Mouse (Mus musculus) thymus, adult 2 months (tissue): ENCODE data around the gene Clec4a2. TPM values are rescaled to one million over a fixed set of nuclear protein-coding genes. Genes with fewer than 3 reads are reported as not detected.
"Not testable (repeated sequence)": the region's sequence is repeated elsewhere in the genome, so short reads cannot be mapped to it uniquely, and the experiment has no call there.

Experiments
- DNase-seq: peaks from one replicate; pipeline ENCODE4 v3.0.0; 2021
- H3K27ac ChIP-seq: fragments of 200-500 bp; 2 replicates; pipeline ENCODE4 v1.5.1; 2012; ENCODE audit warnings: low read length, control low read depth; ENCODE audit not compliant: control insufficient read depth, insufficient read depth
- H3K27me3 ChIP-seq: fragments of 200-500 bp; 2 replicates; pipeline ENCODE4 v1.6.1; 2012; ENCODE audit warnings: mild to moderate bottlenecking, low read length, moderate library complexity, mixed read lengths; ENCODE audit not compliant: control insufficient read depth, insufficient read depth
- H3K36me3 ChIP-seq: fragments of 200-500 bp; 2 replicates; pipeline ENCODE4 v1.6.1; 2012; ENCODE audit warnings: mild to moderate bottlenecking, low read length, moderate library complexity; ENCODE audit not compliant: control insufficient read depth, insufficient read depth
- H3K4me1 ChIP-seq: fragments of 200-500 bp; replicated peaks from 2 replicates; pipeline ENCODE4 v1.6.1; 2012; ENCODE audit warnings: low read length; ENCODE audit not compliant: control insufficient read depth, insufficient read depth
- H3K4me3 ChIP-seq: fragments of 200-500 bp; 2 replicates; pipeline ENCODE4 v1.5.1; 2012; ENCODE audit warnings: mild to moderate bottlenecking, low read length, control low read depth, moderate library complexity; ENCODE audit not compliant: control insufficient read depth, insufficient read depth
- CTCF ChIP-seq: fragments of 200-500 bp; IDR thresholded peaks from 2 replicates; pipeline ENCODE4 v1.5.1; 2012; ENCODE audit warnings: mild to moderate bottlenecking, control low read depth, low read length, moderate library complexity, borderline replicate concordance; ENCODE audit not compliant: control insufficient read depth, poor library complexity, insufficient read depth; ENCODE audit errors: extremely low read depth
- POLR2A ChIP-seq: fragments of 200-500 bp; IDR thresholded peaks from 2 replicates; pipeline ENCODE4 v1.6.1; 2012; ENCODE audit warnings: mild to moderate bottlenecking, low read length, control low read depth, moderate library complexity; ENCODE audit not compliant: control insufficient read depth, poor library complexity, insufficient read depth; ENCODE audit errors: extremely low read depth
- WGBS: fragments of 180-500 bp; shearing (Covaris S2); methylation state at CpG from one replicate; pipeline ENCODE4 v1.1.7; 2018; 5-methylcytosine and 5-hydroxymethylcytosine counted together
- polyA plus RNA-seq: library from polyadenylated mRNA; depleted of rRNA; stranded (reverse); fragments of >200 nt; gene quantifications from 2 replicates; pipeline ENCODE4 v1.2.3, GENCODE M21; 2012; rRNA removed

Clec4a2 gene
- polyA plus RNA-seq, result 0.91 and 1.4 TPM in 2 replicates

DNA sequence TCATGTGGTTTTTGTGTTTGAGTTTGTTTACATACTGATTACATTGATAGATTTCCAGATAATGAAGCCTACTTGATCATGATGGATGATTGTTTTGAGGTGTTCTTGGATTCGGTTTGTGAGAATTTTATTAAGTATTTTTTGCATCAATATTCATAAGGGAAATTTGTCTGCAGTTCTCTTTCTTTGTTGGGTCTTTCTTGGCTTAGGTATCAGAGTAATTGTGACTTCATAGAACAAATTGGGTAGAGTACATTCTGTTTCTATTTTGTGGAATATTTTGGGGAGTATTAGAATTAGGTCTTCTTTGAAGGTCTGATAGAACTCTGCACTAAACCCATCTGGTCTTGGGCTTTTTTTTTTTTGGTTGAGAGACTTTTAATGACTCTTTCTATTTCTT, at the start of gene Clec4a2:
Gene Clec4a2 (plus strand): TSS at position 301 of the 400 bp plus-strand sequence.
- 88% methylated on average over 1 of the region's 1 CpGs for WGBS
- H3K4me1 ChIP-seq, H3K27ac ChIP-seq, H3K27me3 ChIP-seq, H3K4me3 ChIP-seq, H3K36me3 ChIP-seq, DNase-seq: not testable (repeated sequence)

DNA sequence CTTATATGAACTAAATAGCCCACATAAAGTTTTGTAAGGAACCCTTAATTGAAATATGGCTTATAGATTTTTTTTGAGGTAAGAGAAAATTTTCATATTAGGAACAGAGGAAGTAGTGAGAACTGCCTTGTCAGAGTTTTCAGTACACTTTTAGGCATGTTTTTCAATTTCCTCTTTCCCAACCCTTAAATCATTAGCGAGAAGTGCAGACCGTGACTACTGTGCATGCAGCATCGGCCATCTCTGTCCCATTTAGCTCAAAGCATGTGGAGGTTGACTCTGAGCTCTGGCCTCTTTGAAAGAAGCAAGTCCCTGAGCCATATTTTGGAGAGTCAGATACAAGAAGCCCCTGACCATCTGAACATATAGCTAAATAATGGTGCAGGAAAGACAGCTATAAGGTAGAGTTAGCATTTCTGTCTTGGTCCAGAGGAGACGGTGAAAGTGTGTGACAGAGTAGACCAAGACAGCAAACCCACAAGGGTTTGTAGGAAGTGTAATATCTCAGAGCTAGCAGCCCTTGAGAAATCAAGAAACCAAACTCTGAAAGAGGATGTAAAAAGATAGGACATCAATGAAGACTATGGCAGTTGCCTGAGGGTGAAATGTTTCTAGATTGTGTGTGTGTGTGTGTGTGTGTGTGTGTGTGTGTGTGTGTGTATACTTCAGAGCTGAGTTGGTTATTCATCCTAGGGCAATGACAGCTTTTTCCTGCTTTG, 10.9 kb upstream of the Clec4a2 start:
- H3K27ac ChIP-seq, result no peak overlapping the region
- WGBS, result 31% methylated on average over 4 of the region's 4 CpGs
- TF ChIP-seq POLR2A (no peak), CTCF (no peak)

DNA sequence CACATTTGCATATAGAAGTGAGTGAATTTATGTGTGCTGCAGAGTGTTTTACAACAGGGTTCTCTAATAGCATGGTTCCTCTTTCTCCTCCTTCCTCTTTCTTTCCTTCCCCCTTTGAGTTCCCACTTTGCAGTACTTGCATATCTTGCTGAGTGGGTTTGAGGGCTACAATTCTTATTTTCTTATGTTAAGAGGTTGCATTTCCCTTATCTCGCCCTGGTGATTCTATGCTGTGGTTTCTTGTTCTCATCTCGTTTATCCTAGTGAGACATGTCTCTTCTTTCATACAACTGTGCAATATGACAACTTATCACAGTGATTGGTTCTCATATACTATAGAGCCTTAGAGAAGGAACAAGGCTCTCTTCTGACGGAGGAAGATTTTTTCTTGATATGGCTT, 17.0 kb downstream of the Clec4a2 start:
- WGBS, result 14% methylated on average over 3 of the region's 3 CpGs
- H3K27me3 ChIP-seq, result no peaks in the 10 kb centered on the region
- no peak overlapping the region for H3K4me3 ChIP-seq
- DNase-seq, result no peak
- H3K4me1 ChIP-seq, result no peaks in the 10 kb centered on the region
- no peaks in the 10 kb centered on the region for H3K36me3 ChIP-seq
- TF ChIP-seq POLR2A (no peak), CTCF (no peak)
- no peak overlapping the region for H3K27ac ChIP-seq

More for the DNA sequence above, 10.9 kb upstream of the Clec4a2 start:
- Histone ChIP-seq H3K4me1 (no peaks in the 10 kb centered on the region), H3K4me3 (no peak overlapping the region), H3K36me3 (no peaks in the 10 kb centered on the region), H3K27me3 (no peaks in the 10 kb centered on the region)
- no peak for DNase-seq

DNA sequence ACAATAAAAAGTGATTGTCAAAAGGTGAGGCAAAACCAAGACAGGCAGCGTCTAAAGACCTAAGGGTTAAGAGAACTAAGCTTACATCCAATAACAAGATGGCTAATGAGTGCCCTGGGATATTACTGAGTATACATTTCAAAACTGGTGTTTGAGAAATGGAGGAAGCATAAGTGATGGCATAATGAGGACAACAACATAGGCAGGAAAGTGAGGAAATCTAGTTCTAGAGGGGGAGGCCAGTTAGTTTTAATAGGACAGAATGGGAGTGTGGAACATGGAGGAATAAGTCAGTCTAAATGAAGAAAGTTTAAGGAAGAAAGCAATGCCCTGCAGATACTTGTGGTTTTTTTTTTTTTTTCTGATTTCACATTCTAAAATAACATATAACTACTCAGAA, 20.9 kb downstream of the Clec4a2 start:
- DNase-seq, result no peak
- 83% methylated on average over 1 of the region's 1 CpGs for WGBS
- Histone ChIP-seq H3K27me3 (no peaks in the 10 kb centered on the region), H3K27ac (no peak overlapping the region), H3K4me1 (no peaks in the 10 kb centered on the region), H3K36me3 (no peaks in the 10 kb centered on the region), H3K4me3 (no peak overlapping the region)
- TF ChIP-seq CTCF (no peak), POLR2A (no peak)

DNA sequence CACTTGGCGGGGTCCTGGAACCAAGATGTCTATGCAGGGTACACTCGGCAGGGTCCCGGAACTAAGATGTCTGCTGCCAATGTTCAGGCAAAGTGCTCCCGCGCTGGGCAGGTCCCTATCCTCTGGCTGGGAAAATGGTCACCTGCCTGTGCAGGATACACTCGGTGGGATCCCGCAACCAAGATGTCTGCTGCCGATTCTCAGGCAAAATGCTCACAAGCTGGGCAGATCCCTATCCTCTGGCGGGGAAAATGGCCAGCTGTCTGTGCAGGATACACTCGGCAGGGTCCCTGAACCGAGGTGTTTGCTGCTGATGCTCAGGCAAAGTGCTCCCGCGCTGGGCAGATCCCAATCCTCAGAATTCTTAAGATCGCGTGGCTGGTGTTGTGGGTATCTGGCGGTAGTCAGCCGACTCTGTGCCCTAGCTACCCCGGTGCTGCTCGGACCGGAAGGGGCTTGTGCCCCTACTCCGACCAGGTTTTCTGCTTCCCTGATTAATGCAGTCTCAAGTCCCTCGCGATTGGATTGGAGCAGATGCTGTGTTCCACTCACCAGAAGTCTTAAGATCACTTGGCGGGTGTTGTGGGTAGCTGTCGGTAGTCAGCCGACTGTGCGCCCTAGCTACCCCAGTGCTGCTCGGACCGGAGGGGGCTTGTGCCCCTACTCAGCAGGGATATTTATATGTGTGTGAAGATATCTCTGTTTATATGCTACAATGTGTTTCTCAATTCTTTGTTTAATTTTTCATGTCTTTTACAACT, 31.7 kb downstream of the Clec4a2 start:
- not testable (repeated sequence) for H3K27me3 ChIP-seq, H3K4me3 ChIP-seq, DNase-seq, H3K27ac ChIP-seq, H3K36me3 ChIP-seq, H3K4me1 ChIP-seq
- WGBS, result 83% methylated on average over 29 of the region's 29 CpGs

DNA sequence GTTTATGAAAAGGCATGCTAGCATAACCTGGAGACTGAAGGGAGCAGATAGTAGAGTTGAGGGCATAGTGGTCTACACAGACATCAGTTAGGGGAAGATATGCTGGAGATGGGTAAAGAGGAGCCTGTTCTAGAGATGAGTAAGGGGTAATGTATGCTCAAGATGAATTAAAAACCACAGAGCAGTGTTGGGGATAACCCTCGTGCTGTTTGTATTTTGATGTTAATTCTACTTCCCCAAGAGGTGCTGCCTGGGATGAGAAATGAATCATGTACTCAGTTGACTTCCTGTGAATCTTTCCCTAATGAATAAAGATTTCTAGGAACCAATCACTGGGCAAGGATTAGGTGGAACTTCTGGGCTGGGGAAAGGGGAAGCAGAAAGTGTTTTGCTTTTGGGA, 63.9 kb downstream of the Clec4a2 start:
- 24% methylated on average over 1 of the region's 1 CpGs for WGBS
- Histone ChIP-seq H3K4me3 (no peak overlapping the region), H3K27ac (no peak overlapping the region), H3K27me3 (no peaks in the 10 kb centered on the region), H3K4me1 (no peaks in the 10 kb centered on the region), H3K36me3 (no peaks in the 10 kb centered on the region)
- DNase-seq, result no peak
- no peak for TF ChIP-seq POLR2A
- TF ChIP-seq CTCF, result no peak

DNA sequence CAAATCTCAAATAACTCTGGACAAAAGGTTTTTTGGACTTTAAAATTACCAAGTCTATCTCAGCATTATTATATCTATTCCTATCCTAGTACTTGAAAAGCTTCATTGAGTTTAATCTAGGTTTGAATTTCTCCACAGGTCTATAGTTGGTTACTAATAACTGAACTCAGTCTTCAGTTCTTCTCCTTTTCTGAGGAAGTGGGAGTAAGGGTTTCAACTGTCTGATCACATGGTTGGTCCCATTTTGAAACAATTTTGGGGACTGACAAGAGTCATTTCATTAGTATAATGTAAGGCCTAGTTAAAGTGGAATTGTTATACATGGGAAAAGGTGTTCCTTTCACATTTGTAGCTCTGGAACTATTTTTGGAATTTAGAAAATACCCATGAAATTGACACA, 64.8 kb downstream of the Clec4a2 start:
- no peaks in the 10 kb centered on the region for H3K36me3 ChIP-seq
- DNase-seq, result no peak
- no peak overlapping the region for H3K4me3 ChIP-seq
- H3K27me3 ChIP-seq, result no peaks in the 10 kb centered on the region
- TF ChIP-seq CTCF (no peak), POLR2A (no peak)
- H3K4me1 ChIP-seq, result no peaks in the 10 kb centered on the region
- H3K27ac ChIP-seq, result no peak overlapping the region
